Mouse (Mus musculus): Measurements from ENCODE around the gene Gm20532.

- TF ChIP-seq CTCF (IDR thresholded peaks at IDR 0.05; ENCODE audit: insufficient read depth, low read length) (no peak), POLR2A (IDR thresholded peaks at IDR 0.05; ENCODE audit: borderline replicate concordance, extremely low read depth, low read depth, low read length) (no peak; the same call in 1 of the 2 replicates)
Measured at GRCm38 (mm10) chr2:26591416-26591815, 5.0 kb downstream of the Gm20532 start.

Data from lung, adult 2 months (tissue).